Mouse (Mus musculus) thymus, postnatal 36 days (tissue): ENCODE measurements around the gene Srpx2.

Experiments
- DNase-seq, 2 experiments: peaks; one replicate each; pipeline ENCODE4 v3.0.0; 2022; ENCODE audit warnings: mixed read lengths in 2 of 2

Gene Srpx2

DNA sequence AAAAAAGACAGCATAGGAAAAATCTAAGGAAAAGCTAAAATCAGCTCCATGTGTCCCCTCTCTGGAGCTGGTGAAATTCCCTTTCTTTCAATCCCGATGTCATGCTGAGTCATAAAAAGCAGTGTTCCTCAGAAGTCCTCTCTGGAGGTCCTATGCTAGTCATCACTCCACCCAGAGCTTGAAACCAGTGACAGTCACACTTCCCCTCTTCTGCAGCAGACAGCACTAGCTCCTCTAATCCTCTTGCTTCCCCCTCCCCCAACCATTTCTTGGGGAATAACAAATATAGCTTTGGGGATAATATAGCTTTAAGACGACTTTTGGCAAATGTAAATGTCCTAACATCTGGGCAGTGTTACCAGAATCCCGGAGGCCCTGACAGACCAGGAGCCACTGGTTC lies at the start of gene Srpx2:
Srpx2 (plus strand) TSS at position 166 of the 400 bp plus-strand sequence.
- DNase-seq: no peak

DNA sequence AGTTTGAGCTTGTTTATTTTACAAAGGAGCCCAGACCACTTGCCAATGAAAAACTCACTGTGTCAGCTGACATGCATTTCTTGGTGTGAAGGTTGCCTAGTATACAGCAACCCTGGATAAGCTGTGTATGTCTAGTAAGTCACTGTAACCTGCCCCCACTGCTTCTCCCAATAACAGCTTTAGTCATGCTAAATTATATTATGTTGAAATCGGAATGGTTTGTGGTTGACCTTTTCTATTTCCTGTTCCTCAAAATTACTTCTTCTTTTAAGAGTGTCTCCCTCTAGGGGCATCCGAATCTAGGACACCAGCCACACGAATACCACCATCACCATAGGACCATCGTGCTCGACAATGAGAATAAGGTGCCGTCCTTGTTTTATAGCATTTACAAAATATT lies 38.5 kb upstream of the Srpx2 start:
- no peak for DNase-seq

DNA sequence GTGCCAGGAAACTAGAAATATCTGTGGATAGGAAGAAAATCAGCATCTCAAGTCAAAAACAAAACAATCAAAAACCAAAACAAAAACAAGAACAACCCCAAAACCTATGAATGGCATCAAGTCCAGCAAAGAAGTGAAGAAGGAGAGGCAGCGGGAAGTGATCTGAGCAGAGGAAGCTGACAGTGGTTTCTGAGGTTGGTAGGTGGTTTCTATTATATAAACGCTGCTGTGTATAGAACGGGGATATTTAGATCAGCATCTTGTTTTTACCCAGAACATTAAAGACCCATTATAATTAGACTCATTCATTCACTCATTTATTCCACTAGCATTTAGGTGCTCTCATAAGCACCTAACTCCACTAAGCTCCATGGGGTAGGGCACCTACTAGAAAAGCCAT lies 20.9 kb upstream of the Srpx2 start:
- no peak for DNase-seq

GRCm38 (mm10) chrX:133888111-133888510 lies 20.1 kb upstream of the Srpx2 start:
- no peak for DNase-seq

DNA sequence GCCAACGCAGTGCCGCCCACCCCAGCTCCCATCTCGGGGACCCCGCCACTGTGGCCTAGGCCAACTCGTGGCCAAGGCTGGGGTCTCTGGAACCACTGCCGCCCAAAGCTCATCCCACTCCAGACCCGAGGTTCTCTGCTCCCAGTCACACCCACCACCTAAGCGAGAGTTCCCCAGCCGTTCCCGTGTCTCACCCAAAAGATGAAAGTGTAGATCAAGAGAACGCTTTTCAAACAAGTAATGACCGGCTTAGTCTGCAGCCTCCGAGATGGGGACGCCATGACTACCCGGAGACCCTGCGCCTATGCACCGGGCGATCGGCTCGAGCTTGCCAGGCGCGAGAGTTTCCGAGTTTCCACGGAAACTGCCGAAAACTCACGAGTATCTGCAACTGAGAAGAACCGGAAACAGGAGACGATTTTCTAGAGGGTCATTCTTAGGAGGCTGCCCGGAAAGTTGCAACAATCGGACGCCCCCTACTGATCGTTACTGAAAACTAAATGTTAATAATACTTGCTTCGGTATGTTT lies 10.1 kb upstream of the Srpx2 start, which contains the start of gene Tspan6:
Tspan6 (minus strand) TSS at position 416 of the 529 bp plus-strand sequence.
- peak; percentile 83 to 87 for DNase-seq

- no peak for DNase-seq
These were observed 3.3 kb downstream of the Srpx2 start for GRCm38 (mm10) chrX:133911397-133912103.

GRCm38 (mm10) chrX:133913006-133913405 lies 4.8 kb downstream of the Srpx2 start:
- DNase-seq: no peak

DNA sequence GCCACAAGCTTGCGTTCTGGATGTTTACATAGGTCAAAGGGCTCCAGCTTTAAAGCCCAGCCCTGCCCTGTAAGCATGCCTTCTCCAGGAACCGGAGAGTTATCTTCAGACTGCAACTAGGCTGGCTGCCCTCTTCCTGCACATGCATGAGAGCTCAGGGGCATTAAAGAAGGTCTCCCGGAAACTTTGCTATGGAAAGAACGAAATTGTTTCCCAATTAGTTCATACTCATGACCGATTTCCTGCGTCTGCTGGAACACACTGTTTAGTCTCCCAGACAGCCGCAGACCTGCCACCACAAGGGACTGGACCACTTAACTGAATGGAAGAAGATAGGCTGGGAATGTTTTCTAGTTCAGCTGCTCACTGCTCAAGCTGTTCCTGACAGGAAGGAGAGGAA lies 6.0 kb downstream of the Srpx2 start:
- DNase-seq: no peak

DNA sequence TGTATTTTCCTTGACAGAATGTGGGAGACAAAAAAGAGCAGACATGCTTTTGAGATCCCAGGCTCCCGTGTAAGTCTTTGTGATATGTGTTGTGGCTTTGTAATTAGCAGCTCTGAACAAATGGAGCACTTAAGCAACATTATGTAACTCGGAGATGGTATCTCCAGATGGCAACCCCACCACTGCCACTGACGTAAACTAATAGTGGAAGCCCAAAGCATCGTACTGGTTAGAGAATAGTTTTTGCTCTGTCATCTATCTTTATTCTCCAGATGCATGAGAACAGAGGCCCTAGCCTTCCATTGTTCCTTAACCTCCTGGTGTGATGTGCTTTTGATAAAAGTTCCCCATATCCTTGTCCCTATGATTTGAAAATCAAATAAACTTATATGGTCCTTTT lies 13.0 kb downstream of the Srpx2 start:
- no peak for DNase-seq

GRCm38 (mm10) chrX:133926760-133927159 lies 18.5 kb downstream of the Srpx2 start:
- DNase-seq: no peak

- no peak for DNase-seq
These were observed 23.2 kb downstream of the Srpx2 start for GRCm38 (mm10) chrX:133931302-133932013.

DNA sequence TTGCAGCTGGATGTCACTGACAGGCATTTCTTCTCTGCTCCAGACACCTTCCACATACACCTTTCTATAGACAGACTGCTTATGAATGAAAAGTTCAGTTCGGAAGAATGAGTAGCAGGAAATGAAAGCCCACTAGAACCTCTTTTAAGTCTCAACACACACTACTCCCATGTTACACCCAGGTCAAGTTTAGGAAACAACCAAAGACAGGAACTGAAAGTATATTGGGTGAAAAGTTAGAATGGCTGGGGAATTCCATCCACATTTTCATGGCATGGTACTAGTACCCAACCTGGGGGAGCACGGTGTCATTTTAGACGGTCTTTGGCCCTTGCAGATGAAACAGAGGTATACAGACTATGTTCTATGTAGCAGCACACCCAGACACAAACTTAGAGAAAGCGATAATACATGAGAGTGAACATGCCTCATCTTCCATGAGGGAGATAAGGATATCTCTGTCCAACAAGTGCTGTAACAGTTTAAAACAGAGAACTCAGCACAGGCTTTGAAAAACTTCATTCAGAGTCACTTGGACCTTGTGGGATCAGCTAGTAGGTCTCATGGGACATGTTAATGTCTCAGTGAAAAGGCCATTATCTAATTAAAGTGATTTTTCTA lies 28.5 kb downstream of the Srpx2 start:
- no peak for DNase-seq

- DNase-seq: no peak
These were observed 31.3 kb downstream of the Srpx2 start for GRCm38 (mm10) chrX:133939561-133939960.

GRCm38 (mm10) chrX:133947427-133947826 lies 39.2 kb downstream of the Srpx2 start:
- DNase-seq: peak; percentile 27 to 31

DNA sequence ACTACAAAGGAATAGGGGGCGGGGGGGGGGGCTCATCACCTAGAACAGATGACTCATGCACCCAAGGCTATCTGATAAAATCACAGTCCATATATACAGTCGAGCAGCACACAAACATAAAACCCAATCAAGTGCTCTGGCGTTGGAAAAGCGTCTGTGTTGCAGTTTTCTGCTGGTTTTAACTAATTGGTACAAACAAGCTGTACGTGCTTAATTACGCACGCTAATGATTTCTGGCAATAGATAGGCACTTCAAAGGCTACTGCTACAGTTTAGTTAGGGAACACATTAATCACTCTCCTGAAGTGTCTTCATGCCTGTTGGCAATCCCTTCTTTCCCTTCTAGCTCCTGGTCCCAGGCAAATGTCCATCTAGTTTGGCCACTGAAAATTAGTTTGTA lies 46.4 kb downstream of the Srpx2 start:
- no peak for DNase-seq

- DNase-seq: no peak
These were observed 52.4 kb downstream of the Srpx2 start for GRCm38 (mm10) chrX:133960617-133961016.

- DNase-seq: no peak
These were observed 56.4 kb downstream of the Srpx2 start for GRCm38 (mm10) chrX:133964615-133965014.

- peak in 1 of 2 experiments; percentile 4 for DNase-seq
These were observed 73.2 kb downstream of the Srpx2 start, which contains the start of gene Sytl4 for GRCm38 (mm10) chrX:133981231-133982002. Sytl4 (minus strand) TSS chrX:133981812.
